Mouse (Mus musculus): Measurements from ENCODE around the gene Riok2. TPM values are rescaled to one million over a fixed set of nuclear protein-coding genes. Genes with fewer than 3 reads are reported as not detected.

The Riok2 gene
- total RNA-seq, 2 experiments from 2014 or later, result 12.5 to 13.0 TPM

DNA sequence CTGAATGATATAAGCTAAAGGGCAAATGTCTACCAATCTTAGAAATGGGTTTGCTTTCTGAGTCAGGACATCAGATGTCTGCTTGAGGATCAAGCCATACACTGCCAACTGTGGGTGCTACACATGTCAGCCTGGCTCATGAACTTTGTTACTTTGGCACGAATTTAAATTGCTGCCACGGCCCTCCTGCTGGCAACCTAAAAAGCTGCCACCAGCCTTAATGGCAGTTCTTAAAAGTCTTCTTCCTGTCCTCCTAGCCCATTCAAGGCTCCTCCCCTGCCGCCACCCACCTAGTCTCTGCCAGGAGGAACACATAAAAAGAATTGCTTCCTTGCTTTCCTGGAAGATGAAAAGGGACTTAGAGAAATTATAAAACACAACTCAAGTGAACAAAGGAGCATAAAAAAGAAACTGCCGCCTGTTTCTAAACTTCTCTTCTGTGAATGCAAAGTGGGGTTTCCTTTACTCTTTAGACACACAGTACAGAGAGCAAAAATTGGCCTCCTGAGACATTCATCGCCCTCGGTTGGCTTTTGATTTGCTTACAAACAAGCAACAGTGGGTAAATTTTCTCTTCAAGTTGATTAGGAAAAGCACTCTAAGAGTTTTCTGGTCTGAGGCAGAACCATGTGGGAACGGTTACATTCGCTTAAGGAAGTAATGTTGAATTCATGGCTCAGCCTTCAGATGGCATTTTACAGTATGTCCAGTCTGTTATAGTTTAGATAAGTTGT lies 30.9 kb downstream of the Riok2 start:
- intact Hi-C loops (cut with DNase I), result no loop called here
- DNase-seq, result no peak

DNA sequence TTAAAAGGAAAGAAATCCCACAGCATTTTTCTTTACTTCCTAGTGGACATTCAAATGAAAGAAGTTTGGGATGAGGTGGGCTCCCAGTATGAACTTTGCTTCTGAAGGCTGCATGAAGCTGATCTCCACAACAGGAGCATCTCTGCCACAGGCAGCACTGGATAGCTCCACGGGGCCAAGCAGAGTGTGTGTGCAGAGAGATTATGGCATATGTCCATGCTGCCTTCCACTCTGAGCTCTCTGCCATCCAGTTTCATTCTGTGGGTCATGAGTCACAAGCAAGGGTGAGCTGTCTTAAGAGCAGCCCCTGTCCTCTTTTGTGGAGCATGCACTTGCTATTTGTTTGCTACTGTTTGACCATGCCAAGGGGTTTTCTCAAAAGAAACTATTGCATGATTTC lies 31.5 kb downstream of the Riok2 start:
- no peak for DNase-seq
- intact Hi-C loops (cut with DNase I), result no loop called here

- no peak for DNase-seq
- intact Hi-C loops (cut with DNase I), result no loop called here
These were observed 34.0 kb downstream of the Riok2 start for GRCm38 (mm10) chr17:17408137-17408536.

GRCm38 (mm10) chr17:17408720-17409478 lies 34.8 kb downstream of the Riok2 start:
- intact Hi-C loops (cut with DNase I), result no loop called here
- DNase-seq, result no peak

DNA sequence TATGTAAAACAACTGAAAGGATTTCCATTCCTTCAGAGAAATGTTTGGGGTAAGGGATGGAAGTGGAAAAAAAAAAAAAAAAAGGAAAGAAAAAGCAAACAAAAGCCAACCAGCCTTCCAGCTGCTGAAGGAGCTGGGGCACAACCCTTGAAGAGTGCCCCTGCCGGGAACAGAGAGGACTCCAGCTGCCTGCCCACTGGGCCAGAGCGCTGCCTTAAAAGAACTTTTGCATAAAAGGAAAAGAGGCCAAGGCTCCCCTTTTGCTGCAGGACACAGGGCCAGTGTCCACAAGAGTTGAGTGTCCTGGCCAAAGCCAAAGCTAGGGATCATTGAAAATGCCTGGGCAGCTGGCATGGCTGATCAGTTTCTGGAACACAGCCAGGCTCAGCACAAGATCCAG lies 35.5 kb downstream of the Riok2 start:
- no peak for DNase-seq
- intact Hi-C loops (cut with DNase I), result no loop called here

GRCm38 (mm10) chr17:17411443-17411842 lies 37.3 kb downstream of the Riok2 start:
- intact Hi-C loops (cut with DNase I), result no loop called here
- DNase-seq, result no peak

- DNase-seq, result no peak
- intact Hi-C loops (cut with DNase I), result no loop called here
These were observed 38.1 kb downstream of the Riok2 start for GRCm38 (mm10) chr17:17412176-17412575.

- intact Hi-C loops (cut with DNase I), result no loop called here
- no peak for DNase-seq
These were observed 40.1 kb downstream of the Riok2 start for GRCm38 (mm10) chr17:17414206-17414605.

GRCm38 (mm10) chr17:17424609-17425307 lies 50.6 kb downstream of the Riok2 start:
- intact Hi-C loops (cut with DNase I), result no loop called here
- no peak for DNase-seq

DNA sequence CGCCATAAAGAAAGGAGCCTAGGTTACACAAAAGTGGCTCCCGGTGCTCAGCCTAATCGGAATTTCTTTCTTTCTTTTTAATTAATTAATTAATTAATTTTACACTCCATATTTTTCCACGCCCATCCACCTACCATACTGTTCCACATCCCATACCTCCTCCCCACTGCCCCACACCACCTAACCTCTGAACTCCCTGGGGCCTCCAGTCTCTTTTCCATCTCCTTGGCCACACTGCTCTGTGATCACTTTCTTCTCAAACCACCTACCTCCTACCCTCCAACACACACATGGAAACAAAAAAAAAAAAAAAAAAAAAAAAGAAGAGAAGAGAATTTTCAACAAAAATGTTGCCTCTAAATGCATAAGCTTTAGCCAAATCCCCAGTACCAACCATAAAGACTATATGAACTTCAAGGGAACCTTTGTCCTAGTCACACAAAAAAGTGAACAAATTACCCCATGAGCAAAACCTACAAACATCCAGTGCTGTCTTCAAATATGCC lies 51.3 kb downstream of the Riok2 start:
- no peak for DNase-seq
- intact Hi-C loops (cut with DNase I), result no loop called here

GRCm38 (mm10) chr17:17425906-17426305 lies 51.8 kb downstream of the Riok2 start:
- intact Hi-C loops (cut with DNase I), result no loop called here
- no peak for DNase-seq

- DNase-seq, result no peak
- intact Hi-C loops (cut with DNase I), result no loop called here
These were observed 54.8 kb downstream of the Riok2 start for GRCm38 (mm10) chr17:17428888-17429287.

- DNase-seq, result no peak
- intact Hi-C loops (cut with DNase I), result no loop called here
These were observed 59.6 kb downstream of the Riok2 start for GRCm38 (mm10) chr17:17433679-17434078.

- DNase-seq, result no peak
- intact Hi-C loops (cut with DNase I), result no loop called here
These were observed 64.6 kb downstream of the Riok2 start for GRCm38 (mm10) chr17:17438576-17439191.

DNA sequence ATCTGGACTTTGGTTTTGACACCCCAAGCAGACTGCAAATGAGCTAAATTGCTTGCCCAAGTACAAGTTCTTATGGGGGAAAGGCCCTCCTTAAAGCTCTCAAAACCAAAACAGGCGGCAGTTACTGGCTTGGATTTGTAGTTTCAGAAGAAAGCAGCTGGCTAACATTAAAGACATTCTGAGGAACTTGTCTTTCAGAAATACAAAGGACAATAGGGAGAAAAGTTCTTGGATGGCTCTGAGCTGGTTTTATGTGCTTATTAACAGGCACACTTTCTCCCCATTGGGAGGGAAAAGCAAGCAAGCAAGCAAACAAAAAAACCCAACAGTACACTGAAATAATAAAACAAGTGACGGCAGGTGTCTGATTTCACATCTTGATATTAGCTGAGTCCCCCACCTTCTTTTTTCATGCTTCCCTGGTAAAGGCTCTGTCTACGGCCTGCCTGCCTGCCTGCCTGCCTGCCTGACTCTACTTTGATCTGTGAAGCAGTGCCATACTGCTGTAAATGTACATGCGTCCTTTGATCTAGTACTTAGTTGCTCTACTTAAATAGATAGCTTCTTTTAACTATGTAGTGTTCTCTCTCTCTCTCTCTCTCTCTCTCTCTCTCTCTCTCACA lies 67.9 kb downstream of the Riok2 start:
- no peak for DNase-seq
- intact Hi-C loops (cut with DNase I), result no loop called here

- DNase-seq, result no peak
- intact Hi-C loops (cut with DNase I), result no loop called here
These were observed 70.3 kb downstream of the Riok2 start for GRCm38 (mm10) chr17:17444297-17444886.
